ENCODE assay signal across 16 mouse cellular contexts in the genomic region with DNA sequence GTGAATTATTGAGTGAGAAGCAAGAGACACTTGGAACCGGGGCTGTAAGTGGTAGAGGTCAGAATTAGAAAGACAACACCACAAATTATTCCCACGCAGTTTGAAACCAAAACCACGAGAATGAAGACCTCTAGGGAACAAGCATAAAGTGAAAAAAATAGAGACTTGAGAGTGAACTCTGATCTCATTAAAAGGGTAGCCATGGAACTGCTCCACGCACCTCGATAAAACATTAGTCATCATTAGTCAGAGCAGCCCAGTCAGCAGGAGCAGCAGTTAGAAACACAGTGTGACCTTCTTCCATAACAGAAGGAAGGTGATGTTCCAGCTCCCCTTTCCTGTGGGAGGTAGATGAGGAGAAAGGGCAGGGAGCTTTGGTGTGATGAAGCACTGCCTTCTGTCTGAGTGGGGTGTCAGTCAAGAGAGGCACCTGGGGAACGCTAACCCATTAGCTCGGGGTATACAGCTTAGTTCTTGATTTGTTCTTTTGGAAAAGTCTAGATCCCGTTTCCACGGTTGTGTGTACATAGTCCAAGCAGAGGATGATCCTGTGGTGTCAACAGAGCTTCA.
A peak's percentile ranks its signal among the peaks of the same experiment; 100 is the strongest.
DNase-seq lines count a peak whose midpoint lies in the region; ATAC-seq lines count a peak whose summit lies in the region.
"Had no signal": no experiment of that assay in that cellular context is flagged by ENCODE, and none has a peak within 500 bp of the region (broad histone marks: within the 10 kb centered on the region; RNA-seq: fewer than 3 reads in every experiment).

No protein-coding gene starts in this region.

- H3K9ac ChIP-seq in neural tube, embryonic 12.5 days: no peak overlapping the region
- H3K9ac ChIP-seq in kidney, embryonic 15.5 days: no peak overlapping the region
- H3K9ac ChIP-seq: intestine, embryonic 15.5 days; liver, embryonic 12.5 days had no signal

- no peaks in the 10 kb centered on the region for H3K9me3 ChIP-seq in neural tube, embryonic 12.5 days
- no peaks in the 10 kb centered on the region for H3K9me3 ChIP-seq in kidney, embryonic 15.5 days (replicated peaks)
- H3K9me3 ChIP-seq: intestine, embryonic 15.5 days; liver, embryonic 12.5 days; midbrain, embryonic 10.5 days had no signal

- H3K36me3 ChIP-seq in neural tube, embryonic 12.5 days: no peaks in the 10 kb centered on the region
- H3K36me3 ChIP-seq in kidney, embryonic 15.5 days: no peaks in the 10 kb centered on the region
- H3K36me3 ChIP-seq: intestine, embryonic 15.5 days; liver, embryonic 12.5 days; midbrain, embryonic 10.5 days had no signal

- WGBS in neural tube, embryonic 12.5 days: 60% methylated on average over 9 of the region's 9 CpGs
- 28% methylated on average over 9 of the region's 9 CpGs for WGBS in kidney, embryonic 15.5 days

- DNase-seq in cerebellum, adult 11 months: no peak
- no peak for DNase-seq in neural tube, embryonic 10.5 days (ENCODE audit: extremely low spot score, low spot score)
- DNase-seq in right cerebral cortex, postnatal 14 days: no peak
- DNase-seq in left cerebral cortex, adult 9 months (ENCODE audit: low spot score in 2 of 2): no peak
- DNase-seq: cerebellum, adult 8-10 months; heart, adult 11 months; right cerebral cortex, adult 18-20 months; thymus, adult 18-20 months had no signal

- no peak overlapping the region for H3K27ac ChIP-seq in neural tube, embryonic 12.5 days
- H3K27ac ChIP-seq in kidney, embryonic 15.5 days: no peak overlapping the region
- H3K27ac ChIP-seq: intestine, embryonic 15.5 days; liver, embryonic 12.5 days; midbrain, embryonic 10.5 days had no signal

- H3K27me3 ChIP-seq in neural tube, embryonic 12.5 days (replicated peaks): no peaks in the 10 kb centered on the region
- H3K27me3 ChIP-seq in kidney, embryonic 15.5 days: no peaks in the 10 kb centered on the region
- H3K27me3 ChIP-seq: intestine, embryonic 15.5 days; liver, embryonic 12.5 days had no signal

- no peak overlapping the region for H3K4me3 ChIP-seq in neural tube, embryonic 12.5 days
- H3K4me3 ChIP-seq in kidney, embryonic 15.5 days (replicated peaks): no peak overlapping the region
- H3K4me3 ChIP-seq: intestine, embryonic 15.5 days; liver, embryonic 12.5 days; midbrain, embryonic 10.5 days had no signal

- H3K4me2 ChIP-seq in neural tube, embryonic 12.5 days (replicated peaks): no peak overlapping the region
- H3K4me2 ChIP-seq in kidney, embryonic 15.5 days: no peak overlapping the region
- H3K4me2 ChIP-seq: intestine, embryonic 15.5 days; liver, embryonic 12.5 days had no signal

- H3K4me1 ChIP-seq in neural tube, embryonic 12.5 days: no peaks in the 10 kb centered on the region
- H3K4me1 ChIP-seq in kidney, embryonic 15.5 days: no peaks in the 10 kb centered on the region
- H3K4me1 ChIP-seq: intestine, embryonic 15.5 days; liver, embryonic 12.5 days; midbrain, embryonic 10.5 days had no signal

- ATAC-seq in cerebellum, adult (ENCODE audit: insufficient number of reproducible peaks, low FRiP score, low TSS enrichment): peak; percentile 40
- peak; percentile 56; the same call in 1 of the 2 replicates for ATAC-seq in neural tube, embryonic 12.5 days (ENCODE audit: low FRiP score, low read depth)
- peak; percentile 64 for ATAC-seq in kidney, embryonic 15.5 days (replicated peaks; ENCODE audit: low FRiP score)
- ATAC-seq in CD4-positive, CD25-positive, alpha-beta regulatory T cell, adult 4 months: no peak
- ATAC-seq: intestine, embryonic 15.5 days; liver, embryonic 12.5 days; lung, postnatal 0 days had no signal
